Mouse (Mus musculus) brain, embryonic 14.5 days (tissue): ENCODE measurements around the gene F11r. TPM values are rescaled to one million over a fixed set of nuclear protein-coding genes. Genes with fewer than 3 reads are reported as not detected.
A peak's percentile ranks its signal among the peaks of the same experiment; 100 is the strongest.

ENCODE experiments used
- DNase-seq: peaks from one replicate; pipeline ENCODE4 v3.0.0-alpha.2; 2011; ENCODE audit warnings: low read depth
- CTCF ChIP-seq: fragments of 200-500 bp; IDR thresholded peaks from 2 replicates; pipeline ENCODE4 v1.5.1; 2012; ENCODE audit warnings: inconsistent platforms, mild to moderate bottlenecking, moderate library complexity, borderline replicate concordance; ENCODE audit not compliant: insufficient read depth, insufficient read length; ENCODE audit errors: extremely low read depth
- POLR2A ChIP-seq: fragments of 200-500 bp; IDR thresholded peaks from 2 replicates; pipeline ENCODE4 v1.6.1; 2012; ENCODE audit warnings: mild to moderate bottlenecking, inconsistent platforms, borderline replicate concordance; ENCODE audit not compliant: poor library complexity, insufficient read depth, insufficient read length, severe bottlenecking; ENCODE audit errors: extremely low read depth
- polyA plus RNA-seq: library from polyadenylated mRNA; depleted of rRNA; stranded (reverse); fragments of >200 nt; gene quantifications from 2 replicates; pipeline ENCODE4 v1.2.3, GENCODE M21; 2012

F11r gene
- polyA plus RNA-seq, 1 experiment: 7.3 TPM

- no peak for TF ChIP-seq POLR2A
- TF ChIP-seq CTCF: no peak
- peak; percentile 68 for DNase-seq
Observed at GRCm38 (mm10) chr1:171419291-171419882, 17.9 kb upstream of the F11r start.

GRCm38 (mm10) chr1:171419905-171420304 lies 17.4 kb upstream of the F11r start:
- no peak for DNase-seq
- no peak for TF ChIP-seq POLR2A
- no peak for TF ChIP-seq CTCF

GRCm38 (mm10) chr1:171422504-171423095 lies 14.7 kb upstream of the F11r start:
- TF ChIP-seq POLR2A (no peak), CTCF (no peak)
- no peak for DNase-seq

GRCm38 (mm10) chr1:171424638-171425037 lies 12.7 kb upstream of the F11r start:
- TF ChIP-seq POLR2A (no peak), CTCF (no peak)
- no peak for DNase-seq

- no peak for TF ChIP-seq CTCF
- no peak for TF ChIP-seq POLR2A
- DNase-seq: no peak
Observed at GRCm38 (mm10) chr1:171425126-171425525, 12.2 kb upstream of the F11r start.

- TF ChIP-seq POLR2A (no peak), CTCF (no peak)
- no peak for DNase-seq
Observed at GRCm38 (mm10) chr1:171432158-171432557, 5.2 kb upstream of the F11r start.

GRCm38 (mm10) chr1:171435288-171435814 lies 2.0 kb upstream of the F11r start:
- no peak for DNase-seq
- TF ChIP-seq POLR2A (no peak), CTCF (no peak)

- TF ChIP-seq POLR2A (no peak), CTCF (no peak)
- no peak for DNase-seq
Observed at GRCm38 (mm10) chr1:171435974-171436373, 1.4 kb upstream of the F11r start.

- peak; percentile 7 for DNase-seq
- no peak for TF ChIP-seq POLR2A
- no peak for TF ChIP-seq CTCF
Observed at GRCm38 (mm10) chr1:171438014-171438670, 807 bp downstream of the F11r start.

- DNase-seq: no peak
- TF ChIP-seq CTCF (no peak), POLR2A (no peak)
Observed at GRCm38 (mm10) chr1:171439072-171439471, 1.7 kb downstream of the F11r start.

- peak; percentile 62 for DNase-seq
- TF ChIP-seq POLR2A (no peak), CTCF (no peak)
Observed at GRCm38 (mm10) chr1:171440025-171440725, 2.8 kb downstream of the F11r start.
